Mouse (Mus musculus) midbrain, embryonic 15.5 days (tissue): Measurements from ENCODE around the gene Gfra4. TPM values are rescaled to one million over a fixed set of nuclear protein-coding genes. Genes with fewer than 3 reads are reported as not detected.
A peak's percentile ranks its signal among the peaks of the same experiment; 100 is the strongest.

Source experiments
- ATAC-seq: fragments of 200-750 bp; cut with Nextera tagmentation; replicated peaks from 2 replicates; pipeline ENCODE4 v1.8.0; 2017; ENCODE audit warnings: moderate TSS enrichment
- H3K27ac ChIP-seq: fragments of 300-500 bp; sonication (generic); 2 replicates; pipeline ENCODE4 v1.5.1; 2015; ENCODE audit warnings: mild to moderate bottlenecking, inconsistent platforms
- H3K27me3 ChIP-seq: fragments of 300-500 bp; sonication (generic); replicated peaks from 2 replicates; pipeline ENCODE4 v1.6.1; 2015; ENCODE audit warnings: inconsistent platforms
- H3K36me3 ChIP-seq: fragments of 300-500 bp; sonication (generic); replicated peaks from 2 replicates; pipeline ENCODE4 v1.6.1; 2015; ENCODE audit warnings: inconsistent platforms
- H3K4me1 ChIP-seq: fragments of 300-500 bp; sonication (generic); 2 replicates; pipeline ENCODE4 v1.6.1; 2015; ENCODE audit warnings: inconsistent platforms
- H3K4me2 ChIP-seq: fragments of 300-500 bp; sonication (generic); 2 replicates; pipeline ENCODE4 v1.6.1; 2015; ENCODE audit warnings: inconsistent platforms, mild to moderate bottlenecking, moderate library complexity
- H3K4me3 ChIP-seq: fragments of 300-500 bp; sonication (generic); 2 replicates; pipeline ENCODE4 v1.5.1; 2015; ENCODE audit warnings: mild to moderate bottlenecking, inconsistent platforms
- H3K9ac ChIP-seq: fragments of 300-500 bp; sonication (generic); 2 replicates; pipeline ENCODE4 v1.6.1; 2015; ENCODE audit warnings: mild to moderate bottlenecking, inconsistent platforms
- H3K9me3 ChIP-seq: fragments of 300-500 bp; sonication (generic); 2 replicates; pipeline ENCODE4 v1.6.1; 2016; ENCODE audit warnings: inconsistent platforms
- WGBS: fragments of 180-500 bp; shearing (Covaris S2); methylation state at CpG from one replicate; pipeline ENCODE4 v1.1.7; 2015; ENCODE audit warnings: mixed read lengths; 5-methylcytosine and 5-hydroxymethylcytosine counted together
- polyA plus RNA-seq: library from polyadenylated mRNA; unstranded; fragments of >200 nt; fragmentation: Nextera tagmentation; extraction: Ambion mirVana; gene quantifications from 2 replicates; pipeline ENCODE4 v1.2.1, GENCODE M21; 2015

Gfra4 gene
- polyA plus RNA-seq = 39.4 and 43.1 TPM in 2 replicates

- no peak for ATAC-seq
- Histone ChIP-seq H3K9ac (peak within 1 kb of the TSS; percentile 71; the same call in 1 of the 2 replicates), H3K4me2 (peak within 1 kb of the TSS; percentile 71), H3K36me3 (no peaks in the 10 kb centered on the region), H3K27me3 (peaks cover 33% of the 10 kb centered on the region), H3K27ac (no peak within 1 kb of the TSS), H3K4me3 (peak within 1 kb of the TSS; percentile 59), H3K4me1 (peaks cover 17% of the 10 kb centered on the region), H3K9me3 (no peaks in the 10 kb centered on the region)
- WGBS = 88% methylated on average over 2 of the region's 2 CpGs
Measured at GRCm38 (mm10) chr2:131042988-131043387, at the start of gene Gfra4. TSS of gene Gfra4 (minus strand) at chr2:131043088.

DNA sequence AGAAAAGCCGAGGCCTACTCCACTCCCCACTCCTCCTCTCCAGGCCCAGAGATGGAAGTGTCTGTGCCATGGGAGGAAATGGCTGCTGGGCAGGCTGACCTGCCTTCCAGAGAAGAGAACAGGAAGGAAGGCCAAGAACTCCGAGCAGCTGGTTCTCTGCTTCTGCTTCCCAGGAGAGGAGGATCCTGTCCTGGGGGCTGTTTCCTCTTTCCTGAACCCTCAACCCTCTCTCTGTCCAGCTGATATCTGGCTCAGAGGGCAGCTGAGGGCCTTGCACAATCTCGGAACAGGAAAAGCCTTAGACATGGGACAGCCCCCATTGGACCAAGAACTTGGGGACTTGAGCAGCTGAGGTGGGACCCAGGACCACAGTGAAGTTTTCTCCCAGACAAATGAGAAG is 48.0 kb upstream of the Gfra4 start:
- Histone ChIP-seq H3K36me3 (no peaks in the 10 kb centered on the region), H3K9ac (no peak overlapping the region), H3K27ac (no peak overlapping the region), H3K4me1 (no peaks in the 10 kb centered on the region), H3K27me3 (no peaks in the 10 kb centered on the region), H3K9me3 (no peaks in the 10 kb centered on the region), H3K4me2 (no peak overlapping the region), H3K4me3 (no peak overlapping the region)
- 81% methylated on average over 3 of the region's 3 CpGs for WGBS
- no peak for ATAC-seq

DNA sequence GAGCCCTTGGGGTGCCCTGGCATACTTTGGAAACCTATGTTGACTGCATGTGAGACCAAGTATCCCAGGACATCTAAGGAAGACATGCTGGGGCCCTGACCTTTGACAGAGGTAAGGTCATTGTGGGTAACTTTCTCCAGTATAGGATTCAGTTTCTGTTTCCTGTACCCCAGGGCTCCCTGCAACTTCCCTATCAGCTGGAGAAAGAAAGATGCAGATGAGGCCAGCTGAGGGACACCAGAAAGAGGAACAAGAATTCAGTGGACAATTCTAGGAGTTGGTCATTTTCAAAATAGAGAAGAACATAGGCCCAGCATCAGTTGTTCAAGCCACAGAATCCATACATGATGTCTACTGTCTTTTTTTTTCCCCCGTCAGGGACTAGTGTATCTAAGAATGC is 46.7 kb upstream of the Gfra4 start:
- H3K9me3 ChIP-seq = no peaks in the 10 kb centered on the region
- no peaks in the 10 kb centered on the region for H3K27me3 ChIP-seq
- H3K9ac ChIP-seq = no peak overlapping the region
- ATAC-seq = no peak
- no peak overlapping the region for H3K27ac ChIP-seq
- 87% methylated on average over 1 of the region's 1 CpGs for WGBS
- no peak overlapping the region for H3K4me2 ChIP-seq
- no peaks in the 10 kb centered on the region for H3K36me3 ChIP-seq
- no peaks in the 10 kb centered on the region for H3K4me1 ChIP-seq
- H3K4me3 ChIP-seq = no peak overlapping the region

- ATAC-seq = no peak
- no peak overlapping the region for H3K27ac ChIP-seq
- H3K9me3 ChIP-seq = no peaks in the 10 kb centered on the region
- H3K4me3 ChIP-seq = no peak overlapping the region
- no peaks in the 10 kb centered on the region for H3K27me3 ChIP-seq
- H3K9ac ChIP-seq = no peak overlapping the region
- no peaks in the 10 kb centered on the region for H3K36me3 ChIP-seq
- WGBS = 76% methylated on average over 4 of the region's 4 CpGs
- no peak overlapping the region for H3K4me2 ChIP-seq
- H3K4me1 ChIP-seq = no peaks in the 10 kb centered on the region
Measured at GRCm38 (mm10) chr2:131088581-131088980, 45.7 kb upstream of the Gfra4 start.

DNA sequence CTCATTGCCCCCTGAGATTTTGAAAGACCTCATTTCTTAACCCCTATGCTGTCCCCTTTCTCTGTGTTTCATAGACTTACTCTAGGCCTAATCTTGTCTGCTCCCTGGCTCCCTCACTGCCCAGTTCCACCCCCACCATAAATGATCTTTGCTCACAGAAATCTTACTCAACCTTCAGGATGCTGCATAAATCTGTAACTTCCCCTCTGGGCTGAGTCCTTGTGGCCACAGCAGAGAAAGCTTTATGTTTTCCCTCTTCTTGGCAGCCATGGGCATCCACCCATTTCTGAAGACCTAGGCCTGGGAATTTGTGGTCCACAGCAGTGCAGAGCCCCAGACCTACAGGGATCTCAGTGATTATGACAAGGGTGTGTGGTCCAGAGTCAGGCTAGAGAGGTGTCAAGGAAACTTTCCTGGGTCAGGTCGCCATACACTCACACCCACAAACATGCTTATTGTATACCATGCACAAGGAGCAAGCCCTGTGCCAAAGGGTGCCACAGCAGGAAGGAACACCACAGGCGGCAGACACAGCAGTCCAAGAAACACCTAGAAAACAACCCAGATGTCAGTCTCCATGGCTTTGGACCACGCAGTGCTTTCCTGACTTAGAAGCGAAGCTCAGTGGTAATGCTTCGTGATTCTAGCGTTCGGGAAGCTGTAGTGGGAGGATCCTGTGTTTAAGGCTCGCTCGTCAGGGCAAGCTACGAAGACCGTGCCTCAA is 43.9 kb upstream of the Gfra4 start, which contains the start of gene Siglec1:
TSS of gene Siglec1 (minus strand) at position 99 of the 724 bp plus-strand sequence.
- Histone ChIP-seq H3K27me3 (no peaks in the 10 kb centered on the region), H3K4me2 (no peak within 1 kb of the TSS), H3K27ac (no peak within 1 kb of the TSS), H3K9me3 (no peaks in the 10 kb centered on the region), H3K4me3 (no peak within 1 kb of the TSS), H3K9ac (no peak within 1 kb of the TSS), H3K4me1 (no peaks in the 10 kb centered on the region), H3K36me3 (no peaks in the 10 kb centered on the region)
- 84% methylated on average over 11 of the region's 11 CpGs for WGBS
- ATAC-seq = no peak

- H3K36me3 ChIP-seq = no peaks in the 10 kb centered on the region
- H3K4me2 ChIP-seq = no peak overlapping the region
- H3K27ac ChIP-seq = no peak overlapping the region
- ATAC-seq = no peak
- 84% methylated on average over 4 of the region's 4 CpGs for WGBS
- no peak overlapping the region for H3K9ac ChIP-seq
- no peaks in the 10 kb centered on the region for H3K4me1 ChIP-seq
- no peaks in the 10 kb centered on the region for H3K9me3 ChIP-seq
- no peak overlapping the region for H3K4me3 ChIP-seq
- no peaks in the 10 kb centered on the region for H3K27me3 ChIP-seq
Measured at GRCm38 (mm10) chr2:131084206-131084605, 41.3 kb upstream of the Gfra4 start.

GRCm38 (mm10) chr2:131080507-131080906 is 37.6 kb upstream of the Gfra4 start:
- no peak for ATAC-seq
- H3K36me3 ChIP-seq = no peaks in the 10 kb centered on the region
- 83% methylated on average over 5 of the region's 5 CpGs for WGBS

GRCm38 (mm10) chr2:131072536-131072935 is 29.6 kb upstream of the Gfra4 start:
- WGBS = 83% methylated on average over 10 of the region's 10 CpGs
- H3K4me3 ChIP-seq = no peak overlapping the region
- H3K4me2 ChIP-seq = no peak overlapping the region
- H3K27ac ChIP-seq = no peak overlapping the region
- H3K4me1 ChIP-seq = no peaks in the 10 kb centered on the region
- no peak overlapping the region for H3K9ac ChIP-seq
- no peak for ATAC-seq
- no peaks in the 10 kb centered on the region for H3K36me3 ChIP-seq
- no peaks in the 10 kb centered on the region for H3K9me3 ChIP-seq
- H3K27me3 ChIP-seq = no peaks in the 10 kb centered on the region

More at GRCm38 (mm10) chr2:131080507-131080906, 37.6 kb upstream of the Gfra4 start:
- Histone ChIP-seq H3K27ac (no peak overlapping the region), H3K9ac (no peak overlapping the region), H3K9me3 (no peaks in the 10 kb centered on the region), H3K4me1 (no peaks in the 10 kb centered on the region), H3K4me2 (no peak overlapping the region), H3K27me3 (no peaks in the 10 kb centered on the region), H3K4me3 (no peak overlapping the region)

- Histone ChIP-seq H3K4me3 (no peak overlapping the region), H3K27me3 (peaks cover 11% of the 10 kb centered on the region), H3K27ac (no peak overlapping the region), H3K4me2 (no peak overlapping the region), H3K36me3 (no peaks in the 10 kb centered on the region), H3K9ac (no peak overlapping the region), H3K9me3 (no peaks in the 10 kb centered on the region), H3K4me1 (peaks cover 4% of the 10 kb centered on the region)
- ATAC-seq = no peak
- WGBS = 80% methylated on average over 6 of the region's 6 CpGs
Measured at GRCm38 (mm10) chr2:131067481-131067880, 24.6 kb upstream of the Gfra4 start.

DNA sequence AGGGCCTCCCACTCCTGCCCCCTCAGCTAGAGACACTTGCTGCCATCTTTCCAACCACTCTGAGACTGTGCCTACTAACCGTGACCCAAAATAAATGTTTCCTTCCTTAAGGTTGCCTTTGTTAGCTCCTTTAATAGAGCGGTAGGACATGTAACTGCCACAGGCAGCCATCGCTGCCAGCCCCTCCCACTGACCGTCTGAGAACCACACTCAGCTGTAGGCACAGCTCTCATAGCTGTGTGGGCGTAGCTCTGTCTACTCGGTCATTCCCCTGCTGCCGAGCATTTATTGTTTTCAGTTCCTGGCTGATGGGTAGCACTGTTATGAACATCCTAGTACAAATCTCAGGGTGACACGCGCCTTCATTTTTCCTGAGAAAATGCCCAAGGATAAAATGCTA is 23.5 kb upstream of the Gfra4 start:
- Histone ChIP-seq H3K27ac (no peak overlapping the region), H3K9ac (no peak overlapping the region), H3K4me1 (peaks cover 4% of the 10 kb centered on the region), H3K9me3 (no peaks in the 10 kb centered on the region), H3K27me3 (peaks cover 13% of the 10 kb centered on the region), H3K4me2 (no peak overlapping the region), H3K36me3 (no peaks in the 10 kb centered on the region), H3K4me3 (no peak overlapping the region)
- 76% methylated on average over 9 of the region's 9 CpGs for whole genome bisulfite sequencing
- no peak for ATAC-seq

- Histone ChIP-seq H3K4me1 (peaks cover 4% of the 10 kb centered on the region), H3K9ac (peak within 1 kb of the TSS; percentile 25; the same call in 1 of the 2 replicates), H3K4me2 (peak within 1 kb of the TSS; percentile 55), H3K27ac (no peak within 1 kb of the TSS), H3K9me3 (no peaks in the 10 kb centered on the region), H3K27me3 (peaks cover 15% of the 10 kb centered on the region), H3K36me3 (no peaks in the 10 kb centered on the region), H3K4me3 (peak within 1 kb of the TSS; percentile 32)
- 3% methylated on average over 22 of the region's 27 CpGs for WGBS
- no peak for ATAC-seq
Measured at GRCm38 (mm10) chr2:131063404-131063864, 20.5 kb upstream of the Gfra4 start, which contains the start of gene Adam33. TSS of gene Adam33 (minus strand) at chr2:131063814.

GRCm38 (mm10) chr2:131061607-131062006 is 18.7 kb upstream of the Gfra4 start:
- no peak for ATAC-seq
- Histone ChIP-seq H3K4me3 (no peak overlapping the region), H3K4me1 (peaks cover 4% of the 10 kb centered on the region), H3K27me3 (peaks cover 19% of the 10 kb centered on the region), H3K9ac (no peak overlapping the region), H3K27ac (no peak overlapping the region), H3K36me3 (no peaks in the 10 kb centered on the region), H3K9me3 (no peaks in the 10 kb centered on the region), H3K4me2 (no peak overlapping the region)
- WGBS = 67% methylated on average over 5 of the region's 5 CpGs

- Histone ChIP-seq H3K9ac (no peak overlapping the region), H3K4me1 (peaks cover 11% of the 10 kb centered on the region), H3K9me3 (no peaks in the 10 kb centered on the region), H3K27ac (no peak overlapping the region), H3K27me3 (peaks cover 27% of the 10 kb centered on the region), H3K4me2 (no peak overlapping the region), H3K4me3 (no peak overlapping the region), H3K36me3 (no peaks in the 10 kb centered on the region)
- 60% methylated on average over 6 of the region's 6 CpGs for WGBS
- ATAC-seq = no peak
Measured at GRCm38 (mm10) chr2:131060784-131061183, 17.9 kb upstream of the Gfra4 start.
